Mouse (Mus musculus) embryonic facial prominence, embryonic 14.5 days (tissue): ENCODE measurements at regions not wholly inside any gene's neighbourhood (a gene's known extent, or its start where the extent isn't known, plus 50 kb on each side); places are given as distances from the start of the nearest gene placed in this dataset.

Experiments used
- ATAC-seq: fragments of 200-750 bp; cut with Nextera tagmentation; 2 replicates; pipeline ENCODE4 v1.8.0; 2017; ENCODE audit warnings: low read depth, moderate number of reproducible peaks, moderate TSS enrichment
- DNase-seq: peaks from one replicate; pipeline ENCODE4 v3.0.0-alpha.2; 2015; ENCODE audit warnings: low spot score
- H3K27ac ChIP-seq: fragments of 300-500 bp; sonication (generic); replicated peaks from 2 replicates; pipeline ENCODE4 v1.5.1; 2014; ENCODE audit warnings: low read depth, mild to moderate bottlenecking, low read length, moderate library complexity
- H3K27me3 ChIP-seq: fragments of 300-500 bp; sonication (generic); replicated peaks from 2 replicates; pipeline ENCODE4 v1.6.1; 2014; ENCODE audit warnings: low read length; ENCODE audit not compliant: control insufficient read depth, insufficient read depth
- H3K36me3 ChIP-seq: fragments of 300-500 bp; sonication (generic); 2 replicates; pipeline ENCODE4 v1.6.1; 2014; ENCODE audit warnings: low read length, mixed read lengths; ENCODE audit not compliant: control insufficient read depth, insufficient read depth
- H3K4me1 ChIP-seq: fragments of 300-500 bp; sonication (generic); 2 replicates; pipeline ENCODE4 v1.6.1; 2014; ENCODE audit warnings: antibody characterized with exemption, low read length; ENCODE audit not compliant: control insufficient read depth, insufficient read depth
- H3K4me2 ChIP-seq: fragments of 300-500 bp; sonication (generic); 2 replicates; pipeline ENCODE4 v1.6.1; 2014; ENCODE audit warnings: low read depth, mild to moderate bottlenecking, low read length, moderate library complexity, mixed read lengths
- H3K4me3 ChIP-seq: fragments of 300-500 bp; sonication (generic); 2 replicates; pipeline ENCODE4 v1.5.1; 2014; ENCODE audit warnings: low read depth, mild to moderate bottlenecking, low read length
- H3K9ac ChIP-seq: fragments of 300-500 bp; sonication (generic); 2 replicates; pipeline ENCODE4 v1.6.1; 2014; ENCODE audit warnings: low read depth, mild to moderate bottlenecking, low read length, moderate library complexity, mixed read lengths
- H3K9me3 ChIP-seq: fragments of 300-500 bp; sonication (generic); 2 replicates; pipeline ENCODE4 v1.6.1; 2016; ENCODE audit warnings: low read length; ENCODE audit not compliant: control insufficient read depth
- WGBS: fragments of 180-500 bp; shearing (Covaris S2); extraction: QIAGEN DNeasy Blood & Tissue Kit; methylation state at CpG from one replicate; pipeline ENCODE4 v1.1.7; 2014; 5-methylcytosine and 5-hydroxymethylcytosine counted together

DNA sequence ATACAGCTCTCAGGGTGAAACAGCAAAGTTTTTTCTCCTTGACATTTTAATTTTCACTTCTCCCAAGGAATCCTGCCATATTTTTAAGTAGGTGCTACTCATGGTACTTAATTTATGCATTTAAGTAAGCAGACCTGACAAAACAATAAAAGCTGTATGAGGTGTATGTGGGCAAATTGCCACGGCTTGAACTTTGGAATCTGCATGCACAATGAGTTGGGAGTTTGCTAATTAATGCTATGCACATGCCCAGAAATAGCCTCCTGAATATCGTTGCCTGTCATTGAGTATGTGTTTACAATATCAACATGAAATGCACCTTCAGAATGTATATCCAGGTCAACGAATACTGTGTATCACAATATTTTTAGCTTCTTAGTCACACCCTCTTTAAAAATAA, 498.9 kb downstream of the Olfm4 start:
- no peak for ATAC-seq
- 83% methylated on average over 3 of the region's 3 CpGs for WGBS

DNA sequence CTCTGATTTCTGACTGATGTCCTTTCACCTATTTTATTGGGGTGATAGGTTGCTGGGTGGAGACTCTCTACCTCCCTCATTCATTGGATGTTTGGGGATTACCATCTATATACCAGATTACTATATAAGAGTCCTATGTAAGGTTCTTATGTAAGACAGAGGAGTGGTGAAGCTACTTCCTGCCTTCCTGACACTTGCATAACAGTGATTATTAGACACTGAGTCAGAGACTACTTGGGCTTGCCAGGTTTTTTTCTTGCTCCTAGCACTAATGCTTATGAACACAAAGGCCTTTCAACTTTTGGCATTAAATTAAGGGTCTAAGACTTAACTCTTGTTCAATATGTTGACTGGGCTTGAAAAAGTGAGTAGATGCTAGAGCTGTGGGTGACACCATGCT, 500.4 kb downstream of the Olfm4 start:
- DNase-seq: no peak
- Histone ChIP-seq H3K36me3 (no peaks in the 10 kb centered on the region), H3K4me3 (no peak overlapping the region), H3K9me3 (no peaks in the 10 kb centered on the region), H3K9ac (no peak overlapping the region), H3K27me3 (no peaks in the 10 kb centered on the region), H3K4me1 (no peaks in the 10 kb centered on the region), H3K4me2 (no peak overlapping the region), H3K27ac (no peak overlapping the region)
- no peak for ATAC-seq

More for the DNA sequence above, 498.9 kb downstream of the Olfm4 start:
- H3K4me1 ChIP-seq: no peaks in the 10 kb centered on the region
- no peaks in the 10 kb centered on the region for H3K36me3 ChIP-seq
- no peak overlapping the region for H3K4me2 ChIP-seq
- no peak overlapping the region for H3K4me3 ChIP-seq
- no peaks in the 10 kb centered on the region for H3K27me3 ChIP-seq
- H3K9me3 ChIP-seq: no peaks in the 10 kb centered on the region
- no peak overlapping the region for H3K9ac ChIP-seq
- no peak overlapping the region for H3K27ac ChIP-seq
- DNase-seq: no peak

DNA sequence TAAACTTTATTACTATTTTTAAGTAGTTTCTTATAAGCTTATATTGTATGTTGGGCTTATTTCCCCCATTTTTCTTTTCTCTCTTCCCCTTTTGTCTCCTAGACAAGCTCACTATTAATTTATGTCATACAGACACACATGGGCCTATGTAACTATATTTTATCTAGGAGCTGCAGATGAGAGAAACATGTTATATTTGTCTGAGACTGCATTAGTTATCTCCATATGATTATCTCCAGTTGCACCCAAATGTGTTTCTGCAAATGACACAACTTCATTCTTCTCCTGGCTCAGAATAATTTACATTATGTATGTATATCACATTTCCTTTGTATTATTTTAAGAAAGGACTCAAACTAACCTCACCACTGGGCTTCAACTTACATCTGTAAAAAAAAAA, 501.3 kb downstream of the Olfm4 start:
- no peak overlapping the region for H3K4me2 ChIP-seq
- no peak overlapping the region for H3K9ac ChIP-seq
- H3K27me3 ChIP-seq: no peaks in the 10 kb centered on the region
- H3K4me1 ChIP-seq: no peaks in the 10 kb centered on the region
- DNase-seq: no peak
- H3K27ac ChIP-seq: no peak overlapping the region
- no peaks in the 10 kb centered on the region for H3K36me3 ChIP-seq
- H3K9me3 ChIP-seq: no peaks in the 10 kb centered on the region
- H3K4me3 ChIP-seq: no peak overlapping the region
- no peak for ATAC-seq

DNA sequence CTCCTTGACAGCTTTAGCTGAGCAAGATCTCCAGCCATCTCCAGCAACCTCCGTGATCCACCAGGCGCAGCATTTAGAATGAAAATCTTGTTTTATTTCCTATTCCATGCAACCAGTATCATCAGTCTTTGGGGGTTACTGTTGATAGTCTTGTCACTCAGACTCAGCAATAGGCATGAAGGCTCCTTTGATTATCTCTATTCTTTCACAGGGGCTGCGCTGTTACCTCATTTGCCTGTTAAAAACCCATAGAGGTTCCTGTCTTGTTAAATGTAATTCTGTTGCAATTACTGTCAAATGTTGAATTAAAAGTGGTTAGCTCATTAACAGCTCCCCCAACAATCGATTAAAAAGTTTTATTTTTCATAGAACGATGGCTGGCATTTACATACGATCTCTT, 502.7 kb downstream of the Olfm4 start:
- Histone ChIP-seq H3K27ac (no peak overlapping the region), H3K4me3 (no peak overlapping the region), H3K27me3 (no peaks in the 10 kb centered on the region), H3K9ac (no peak overlapping the region), H3K4me1 (no peaks in the 10 kb centered on the region), H3K36me3 (no peaks in the 10 kb centered on the region), H3K9me3 (no peaks in the 10 kb centered on the region), H3K4me2 (no peak overlapping the region)
- DNase-seq: no peak
- WGBS: 88% methylated on average over 6 of the region's 6 CpGs
- no peak for ATAC-seq

DNA sequence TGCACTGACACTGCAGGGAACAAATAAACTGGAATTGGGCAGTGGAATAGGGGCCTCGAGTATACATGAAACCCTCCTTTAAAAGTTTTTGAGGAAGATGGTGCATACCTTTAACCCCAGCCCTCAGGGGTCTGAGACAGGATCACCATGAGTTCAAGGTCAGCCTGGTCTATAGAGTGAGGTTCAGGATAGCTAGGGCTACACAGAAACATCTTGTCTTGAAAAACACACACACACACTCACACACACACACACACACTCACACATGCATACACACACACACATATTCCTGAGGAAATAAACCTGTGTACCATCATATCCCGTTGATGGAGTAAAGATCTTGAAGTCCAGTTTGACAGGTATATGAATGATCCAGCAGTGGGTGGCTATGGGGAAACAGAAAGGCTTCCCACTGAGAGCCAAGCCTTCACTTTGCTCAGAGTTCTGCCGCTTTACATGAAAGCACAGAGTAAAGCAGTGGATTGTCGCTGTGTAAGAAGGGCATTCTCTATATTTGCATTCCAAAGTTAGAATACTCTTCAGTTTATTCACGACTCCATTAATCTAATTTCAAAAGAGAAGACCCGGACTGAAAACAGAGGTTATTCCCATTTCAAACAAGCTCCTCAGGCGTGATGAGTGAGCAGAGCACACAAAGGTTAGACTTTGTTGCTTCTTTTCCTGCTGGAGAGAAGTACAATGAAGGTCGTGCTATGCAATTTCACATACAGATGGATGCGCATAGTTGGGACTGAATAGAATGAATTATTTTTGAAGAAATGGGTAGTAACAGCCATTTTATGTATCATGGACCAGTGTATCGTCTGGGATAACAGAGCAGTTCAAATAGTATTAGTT, 508.4 kb downstream of the Olfm4 start:
- DNase-seq (no peak), ATAC-seq (no peak)
- WGBS: 78% methylated on average over 10 of the region's 10 CpGs
- H3K27me3 ChIP-seq: no peaks in the 10 kb centered on the region
- no peaks in the 10 kb centered on the region for H3K36me3 ChIP-seq
- no peak overlapping the region for H3K9ac ChIP-seq
- H3K4me3 ChIP-seq: no peak overlapping the region
- H3K4me2 ChIP-seq: no peak overlapping the region
- H3K27ac ChIP-seq: no peak overlapping the region
- no peaks in the 10 kb centered on the region for H3K9me3 ChIP-seq
- no peaks in the 10 kb centered on the region for H3K4me1 ChIP-seq

DNA sequence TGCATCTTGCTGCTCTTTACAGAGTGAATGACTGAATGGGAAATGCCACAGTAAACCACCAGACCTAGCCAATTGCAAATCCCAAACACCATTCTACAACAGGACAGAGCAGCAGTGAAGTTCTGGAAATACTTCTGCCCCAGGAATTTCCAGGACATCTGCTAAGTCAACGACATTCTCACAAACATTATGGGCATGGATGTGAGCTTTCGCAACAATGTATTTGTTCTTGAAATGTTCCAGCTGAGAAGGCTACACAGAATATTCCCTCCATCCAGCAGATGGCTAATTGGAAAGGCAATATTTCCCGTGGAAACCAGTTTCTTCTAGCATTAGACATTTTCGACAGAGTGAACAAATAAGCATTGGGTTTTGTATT, 509.0 kb downstream of the Olfm4 start:
- Histone ChIP-seq H3K9ac (no peak overlapping the region), H3K4me2 (no peak overlapping the region), H3K27me3 (no peaks in the 10 kb centered on the region), H3K4me3 (no peak overlapping the region), H3K9me3 (no peaks in the 10 kb centered on the region), H3K36me3 (no peaks in the 10 kb centered on the region), H3K27ac (no peak overlapping the region), H3K4me1 (no peaks in the 10 kb centered on the region)
- no peak for ATAC-seq
- 62% methylated on average over 4 of the region's 4 CpGs for WGBS
- no peak for DNase-seq

DNA sequence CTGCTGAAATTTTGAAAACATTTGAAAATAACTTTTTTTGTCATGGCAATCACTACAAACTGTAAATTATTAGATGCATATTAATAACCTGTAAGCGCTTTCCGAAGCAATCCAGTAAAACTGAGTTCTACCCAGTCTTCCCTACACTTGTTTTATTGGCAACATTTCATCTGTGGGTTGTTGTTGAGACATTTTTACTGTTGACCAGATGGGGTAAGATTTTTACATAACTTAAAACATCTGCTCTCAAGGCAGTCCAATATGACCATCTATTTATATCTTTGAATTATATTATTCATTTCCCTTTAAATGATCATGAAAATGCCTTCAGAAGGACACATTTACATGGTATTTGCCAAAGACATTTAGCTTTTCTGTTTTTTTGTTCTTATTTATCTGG, 520.5 kb downstream of the Olfm4 start:
- Histone ChIP-seq H3K4me1 (no peaks in the 10 kb centered on the region), H3K27me3 (no peaks in the 10 kb centered on the region), H3K4me3 (no peak overlapping the region), H3K36me3 (no peaks in the 10 kb centered on the region), H3K9ac (no peak overlapping the region), H3K4me2 (no peak overlapping the region), H3K9me3 (no peaks in the 10 kb centered on the region), H3K27ac (no peak overlapping the region)
- ATAC-seq: no peak
- DNase-seq: no peak
- 80% methylated on average over 2 of the region's 2 CpGs for WGBS

DNA sequence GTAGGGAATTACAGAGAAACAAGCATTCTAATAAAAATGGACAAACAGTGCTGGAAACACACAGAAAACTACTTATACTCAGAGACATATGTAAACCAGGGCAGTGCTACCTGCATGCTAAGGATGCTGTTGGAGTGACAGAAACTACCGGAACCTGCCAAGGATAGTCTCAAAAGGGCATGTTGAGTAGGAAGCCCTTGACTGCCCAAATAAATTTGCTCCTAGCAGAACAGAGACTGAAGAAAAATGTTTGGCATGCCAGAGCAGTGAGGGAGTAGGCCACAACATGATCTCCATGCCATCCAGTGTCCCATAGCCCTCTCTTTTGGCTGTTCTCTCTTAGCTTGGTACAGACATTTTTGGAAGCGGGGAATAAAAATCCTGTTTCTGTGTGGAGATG, 532.7 kb downstream of the Olfm4 start:
- Histone ChIP-seq H3K9ac (no peak overlapping the region), H3K4me2 (no peak overlapping the region), H3K9me3 (no peaks in the 10 kb centered on the region), H3K27ac (no peak overlapping the region), H3K36me3 (no peaks in the 10 kb centered on the region), H3K4me3 (no peak overlapping the region), H3K27me3 (no peaks in the 10 kb centered on the region), H3K4me1 (no peaks in the 10 kb centered on the region)
- WGBS: 92% methylated on average over 2 of the region's 2 CpGs
- DNase-seq (no peak), ATAC-seq (no peak)

DNA sequence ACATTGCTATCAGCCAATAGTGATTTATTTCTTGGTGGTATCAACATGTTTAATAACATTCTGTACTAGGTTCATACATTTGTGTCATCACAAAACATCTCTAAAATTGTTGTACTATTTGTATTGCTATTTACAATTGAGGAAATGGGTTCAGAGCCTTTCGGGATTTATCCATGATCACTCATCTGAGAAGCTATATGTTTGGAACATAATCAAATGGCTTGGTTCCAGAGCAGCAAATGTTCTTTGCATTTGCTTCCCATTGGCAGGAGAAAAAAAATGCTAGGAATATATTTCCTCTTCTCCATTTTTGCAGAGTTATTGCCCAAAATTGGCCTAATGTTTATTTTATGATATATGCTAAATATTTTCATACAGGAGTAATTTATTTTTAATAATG, 537.3 kb downstream of the Olfm4 start:
- DNase-seq (peak; percentile 54), ATAC-seq (no peak)
- Histone ChIP-seq H3K27ac (no peak overlapping the region), H3K4me1 (no peaks in the 10 kb centered on the region), H3K9ac (no peak overlapping the region), H3K4me3 (no peak overlapping the region), H3K27me3 (no peaks in the 10 kb centered on the region), H3K4me2 (no peak overlapping the region), H3K9me3 (no peaks in the 10 kb centered on the region), H3K36me3 (no peaks in the 10 kb centered on the region)
- 71% methylated on average over 1 of the region's 1 CpGs for WGBS
